Mouse (Mus musculus): Measurements from ENCODE around the gene Ddx5. TPM values are rescaled to one million over a fixed set of nuclear protein-coding genes. Genes with fewer than 3 reads are reported as not detected.
A peak's percentile ranks its signal among the peaks of the same experiment; 100 is the strongest.

Ddx5 gene
- polyA plus RNA-seq, 1 experiment = 198 TPM

DNA sequence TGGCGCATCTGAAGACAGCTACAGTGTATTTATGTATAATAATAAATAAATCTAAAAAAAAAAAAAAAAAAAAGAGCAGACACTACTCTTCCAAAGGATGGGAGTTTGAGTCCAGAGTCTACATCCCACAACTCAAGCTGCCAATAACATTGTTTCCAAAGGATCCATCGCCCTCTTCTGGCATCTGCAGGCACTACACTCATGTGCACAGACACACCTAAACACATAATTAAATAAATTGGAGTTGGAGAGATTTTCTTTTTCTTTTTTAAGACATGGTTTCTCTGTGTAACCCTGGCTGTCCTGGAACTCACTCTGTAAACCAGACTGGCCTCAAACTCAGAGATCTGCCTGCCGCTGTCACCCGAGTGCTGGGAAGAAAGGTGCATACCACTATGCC, 21.5 kb downstream of the Ddx5 start:
- H3K4me2 ChIP-seq (ENCODE audit: low read depth) = no peak overlapping the region
- H3K36me3 ChIP-seq (ENCODE audit: control insufficient read depth, insufficient read depth) = peaks cover 56% of the 10 kb centered on the region
- no peak overlapping the region for H3ac ChIP-seq (ENCODE audit: control insufficient read depth, insufficient read length)
- TF ChIP-seq CEBPB (IDR thresholded peaks at IDR 0.05; ENCODE audit: insufficient read depth, poor library complexity, severe bottlenecking) = no peak
- TF ChIP-seq E2F4 (IDR thresholded peaks at IDR 0.05; ENCODE audit: insufficient read depth) = no peak
- no peaks in the 10 kb centered on the region for H3K79me2 ChIP-seq (ENCODE audit: control insufficient read depth, insufficient read depth)
- H3K4me3 ChIP-seq = no peak overlapping the region
- no peaks in the 10 kb centered on the region for H3K27me3 ChIP-seq (ENCODE audit: control insufficient read depth, insufficient read depth, insufficient read length)

DNA sequence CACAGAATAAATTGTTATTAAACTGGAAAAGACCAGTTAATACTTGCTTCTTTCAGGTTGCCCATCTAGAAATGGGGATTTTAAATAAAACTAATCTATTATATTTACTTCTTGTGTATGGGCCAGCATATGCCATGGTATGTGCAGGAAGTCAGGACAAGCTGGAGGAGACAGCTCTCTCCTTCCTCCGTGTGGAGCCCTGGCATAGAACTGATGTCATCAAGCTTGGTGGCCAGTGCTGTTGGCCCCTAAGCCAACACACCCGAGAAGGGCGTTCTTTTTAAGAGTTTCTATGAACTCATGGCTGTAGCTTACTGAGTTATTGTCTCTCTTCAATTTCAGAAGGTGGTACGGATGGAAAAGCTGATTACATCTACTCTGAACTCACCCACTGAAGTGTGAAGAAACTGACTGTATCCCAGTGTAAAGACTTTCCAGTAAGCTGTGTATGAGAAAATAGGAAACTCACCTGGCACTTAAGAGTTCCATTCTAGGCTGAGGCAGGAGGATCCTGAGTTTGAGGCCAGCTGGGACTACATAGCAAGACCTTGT, 22.3 kb downstream of the Ddx5 start:
- no peak overlapping the region for H3ac ChIP-seq (ENCODE audit: control insufficient read depth, insufficient read length)
- H3K36me3 ChIP-seq (ENCODE audit: control insufficient read depth, insufficient read depth) = peaks cover 50% of the 10 kb centered on the region
- H3K27me3 ChIP-seq (ENCODE audit: control insufficient read depth, insufficient read depth, insufficient read length) = no peaks in the 10 kb centered on the region
- no peak overlapping the region for H3K4me3 ChIP-seq
- H3K79me2 ChIP-seq (ENCODE audit: control insufficient read depth, insufficient read depth) = no peaks in the 10 kb centered on the region
- no peak for TF ChIP-seq TCF3 (IDR thresholded peaks at IDR 0.05; ENCODE audit: insufficient read length, low read depth)
- no peak for TF ChIP-seq REST (IDR thresholded peaks at IDR 0.05; ENCODE audit: insufficient read depth, insufficient read length)
- TF ChIP-seq USF1 (IDR thresholded peaks at IDR 0.05; ENCODE audit: low read depth) = no peak
- no peak for TF ChIP-seq CEBPB (IDR thresholded peaks at IDR 0.05; ENCODE audit: insufficient read depth, poor library complexity, severe bottlenecking)
- TF ChIP-seq TCF12 (IDR thresholded peaks at IDR 0.05; ENCODE audit: insufficient read depth, poor library complexity, severe bottlenecking) = no peak
- TF ChIP-seq MAX (IDR thresholded peaks at IDR 0.05; ENCODE audit: low read depth) = no peak
- TF ChIP-seq MYOG (IDR thresholded peaks at IDR 0.05; ENCODE audit: control insufficient read depth in 1 of 3, insufficient read depth in 1 of 3, insufficient read length in 2 of 3, low read depth in 2 of 3) = no peak
- no peak for TF ChIP-seq E2F4 (IDR thresholded peaks at IDR 0.05; ENCODE audit: insufficient read depth)
- no peak for TF ChIP-seq SRF (IDR thresholded peaks at IDR 0.05; ENCODE audit: control insufficient read depth, insufficient read length, low read depth)
- no peak for TF ChIP-seq MYOD1 (IDR thresholded peaks at IDR 0.05; ENCODE audit: control insufficient read depth in 1 of 3, insufficient read length in 2 of 3, low read depth in 2 of 3)
- no peak for TF ChIP-seq POLR2AphosphoS2 (IDR thresholded peaks at IDR 0.05; ENCODE audit: insufficient read length, low read depth)
- no peak for TF ChIP-seq POLR2A (IDR thresholded peaks at IDR 0.05; ENCODE audit: insufficient read length, low read depth)
- no peak overlapping the region for H3K4me2 ChIP-seq (ENCODE audit: low read depth)

DNA sequence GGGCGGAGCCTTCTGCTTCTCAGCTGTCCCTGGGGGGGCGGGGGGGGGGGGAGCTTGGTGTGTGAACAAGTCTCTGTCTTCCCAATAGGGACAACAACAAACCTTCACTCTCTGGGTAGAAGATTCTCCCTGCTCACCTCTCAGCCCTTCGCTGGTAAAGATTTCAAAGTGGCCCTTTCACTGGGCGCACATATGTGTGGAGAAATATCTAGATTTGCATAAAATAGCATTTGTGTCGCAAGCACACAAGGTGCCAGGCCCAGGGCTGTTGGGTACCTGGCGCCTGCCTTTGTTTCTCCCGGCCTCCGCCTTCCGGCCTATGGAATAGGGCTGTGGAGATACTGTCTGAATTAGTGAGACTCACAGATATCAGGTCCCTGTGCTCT, 26.2 kb downstream of the Ddx5 start:
- TF ChIP-seq POLR2A (IDR thresholded peaks at IDR 0.05; ENCODE audit: insufficient read length, low read depth) (no peak), USF1 (IDR thresholded peaks at IDR 0.05; ENCODE audit: low read depth) (no peak), TCF12 (IDR thresholded peaks at IDR 0.05; ENCODE audit: insufficient read depth, poor library complexity, severe bottlenecking) (no peak), CEBPB (IDR thresholded peaks at IDR 0.05; ENCODE audit: insufficient read depth, poor library complexity, severe bottlenecking) (no peak)
- no peak overlapping the region for H3ac ChIP-seq (ENCODE audit: control insufficient read depth, insufficient read length)
- H3K36me3 ChIP-seq (ENCODE audit: control insufficient read depth, insufficient read depth) = peaks cover 17% of the 10 kb centered on the region
- H3K79me2 ChIP-seq (ENCODE audit: control insufficient read depth, insufficient read depth) = no peaks in the 10 kb centered on the region
- H3K4me2 ChIP-seq (ENCODE audit: low read depth) = no peak overlapping the region
- no peaks in the 10 kb centered on the region for H3K27me3 ChIP-seq (ENCODE audit: control insufficient read depth, insufficient read depth, insufficient read length)
- H3K4me3 ChIP-seq = no peak overlapping the region

DNA sequence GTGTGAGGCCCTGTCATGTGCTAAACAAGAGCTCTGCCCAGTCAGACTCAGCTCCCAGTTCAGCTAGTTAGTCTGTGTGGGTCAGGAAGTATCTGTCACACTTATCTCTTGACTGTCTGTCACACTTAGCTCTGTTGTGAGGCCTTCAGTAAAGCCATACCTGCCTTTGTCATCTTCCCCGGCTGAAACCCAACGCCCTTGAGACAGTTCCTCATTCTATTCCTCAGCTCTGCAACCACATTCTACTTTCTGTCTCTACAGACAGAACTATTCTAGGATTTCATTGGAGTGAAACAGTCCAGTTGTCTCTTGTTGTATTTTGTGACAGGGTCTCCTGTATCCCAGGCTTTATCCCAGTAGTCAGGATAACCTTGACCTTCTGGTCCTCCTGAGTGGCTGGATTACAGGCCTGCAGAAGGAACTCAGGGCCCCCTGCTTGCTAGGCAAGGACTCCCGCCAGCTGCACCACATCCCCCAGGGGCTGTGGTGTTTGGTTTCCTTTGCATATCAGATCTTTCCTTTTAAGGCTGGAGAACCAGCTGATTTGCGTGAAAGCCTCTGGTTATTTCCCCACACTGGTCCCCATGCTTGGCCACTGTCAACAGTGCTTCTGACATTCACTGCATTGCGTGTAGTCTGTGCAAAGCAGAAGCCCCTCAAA, 26.7 kb downstream of the Ddx5 start:
- Histone ChIP-seq H3K27me3 (ENCODE audit: control insufficient read depth, insufficient read depth, insufficient read length) (no peaks in the 10 kb centered on the region), H3ac (ENCODE audit: control insufficient read depth, insufficient read length) (no peak overlapping the region), H3K4me3 (no peak overlapping the region), H3K4me2 (ENCODE audit: low read depth) (no peak overlapping the region), H3K79me2 (ENCODE audit: control insufficient read depth, insufficient read depth) (no peaks in the 10 kb centered on the region), H3K36me3 (ENCODE audit: control insufficient read depth, insufficient read depth) (peaks cover 12% of the 10 kb centered on the region)
- TF ChIP-seq MYOG (IDR thresholded peaks at IDR 0.05; ENCODE audit: control insufficient read depth in 1 of 3, insufficient read depth in 1 of 3, insufficient read length in 2 of 3, low read depth in 2 of 3) (peak in 1 of 3 experiments; percentile 24), TCF12 (IDR thresholded peaks at IDR 0.05; ENCODE audit: insufficient read depth, poor library complexity, severe bottlenecking) (no peak), TCF3 (IDR thresholded peaks at IDR 0.05; ENCODE audit: insufficient read length, low read depth) (no peak), MYOD1 (IDR thresholded peaks at IDR 0.05; ENCODE audit: control insufficient read depth in 1 of 3, insufficient read length in 2 of 3, low read depth in 2 of 3) (no peak), CEBPB (IDR thresholded peaks at IDR 0.05; ENCODE audit: insufficient read depth, poor library complexity, severe bottlenecking) (no peak), USF1 (IDR thresholded peaks at IDR 0.05; ENCODE audit: low read depth) (no peak), POLR2A (IDR thresholded peaks at IDR 0.05; ENCODE audit: insufficient read length, low read depth) (no peak), SRF (IDR thresholded peaks at IDR 0.05; ENCODE audit: control insufficient read depth, insufficient read length, low read depth) (peak; percentile 88), REST (IDR thresholded peaks at IDR 0.05; ENCODE audit: insufficient read depth, insufficient read length) (no peak), POLR2AphosphoS2 (IDR thresholded peaks at IDR 0.05; ENCODE audit: insufficient read length, low read depth) (no peak), E2F4 (IDR thresholded peaks at IDR 0.05; ENCODE audit: insufficient read depth) (no peak), MAX (IDR thresholded peaks at IDR 0.05; ENCODE audit: low read depth) (no peak)

DNA sequence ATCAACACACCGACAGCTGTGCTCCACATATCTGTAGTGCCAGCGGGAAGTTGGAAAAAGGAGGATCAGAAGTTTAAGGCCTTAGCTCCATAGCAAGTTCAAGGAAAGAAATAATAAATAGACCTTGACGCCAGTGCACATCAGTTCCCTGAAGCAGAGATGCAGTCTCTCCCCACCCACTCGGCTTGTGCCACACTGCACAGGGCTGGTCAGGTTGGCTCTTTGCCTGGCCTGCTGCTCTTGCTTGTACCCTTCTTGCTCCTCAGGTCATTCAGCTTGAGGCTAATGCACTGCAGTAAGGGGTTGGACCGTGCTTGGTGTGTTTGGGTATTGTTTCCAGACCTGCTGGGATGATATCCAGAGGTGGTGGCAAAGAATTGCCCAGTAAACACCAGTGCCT, 28.5 kb downstream of the Ddx5 start:
- no peak overlapping the region for H3ac ChIP-seq (ENCODE audit: control insufficient read depth, insufficient read length)

More for the DNA sequence above, 28.5 kb downstream of the Ddx5 start:
- no peak for TF ChIP-seq MYOD1 (IDR thresholded peaks at IDR 0.05; ENCODE audit: control insufficient read depth in 1 of 3, insufficient read length in 2 of 3, low read depth in 2 of 3)
- H3K36me3 ChIP-seq (ENCODE audit: control insufficient read depth, insufficient read depth) = peaks cover 5% of the 10 kb centered on the region
- H3K27me3 ChIP-seq (ENCODE audit: control insufficient read depth, insufficient read depth, insufficient read length) = no peaks in the 10 kb centered on the region
- no peak overlapping the region for H3K4me3 ChIP-seq
- no peaks in the 10 kb centered on the region for H3K79me2 ChIP-seq (ENCODE audit: control insufficient read depth, insufficient read depth)
- H3K4me2 ChIP-seq (ENCODE audit: low read depth) = no peak overlapping the region
